Mouse (Mus musculus) heart, adult 18-20 months (tissue): ENCODE results near the gene Fez1. TPM values are rescaled to one million over a fixed set of nuclear protein-coding genes. Genes with fewer than 3 reads are reported as not detected.

Source experiments
- DNase-seq, 2 experiments: peaks; one replicate each; pipeline ENCODE4 v3.0.0; 2021 to 2022; ENCODE audit warnings: mixed read lengths in 1 of 2
- total RNA-seq, 2 experiments: library from RNA; stranded (reverse); gene quantifications; 2 replicates each; pipeline ENCODE4 v1.2.3; 2021

Fez1 gene
- total RNA-seq, 2 experiments from 2014 or later: 1.4 to 1.8 TPM

DNA sequence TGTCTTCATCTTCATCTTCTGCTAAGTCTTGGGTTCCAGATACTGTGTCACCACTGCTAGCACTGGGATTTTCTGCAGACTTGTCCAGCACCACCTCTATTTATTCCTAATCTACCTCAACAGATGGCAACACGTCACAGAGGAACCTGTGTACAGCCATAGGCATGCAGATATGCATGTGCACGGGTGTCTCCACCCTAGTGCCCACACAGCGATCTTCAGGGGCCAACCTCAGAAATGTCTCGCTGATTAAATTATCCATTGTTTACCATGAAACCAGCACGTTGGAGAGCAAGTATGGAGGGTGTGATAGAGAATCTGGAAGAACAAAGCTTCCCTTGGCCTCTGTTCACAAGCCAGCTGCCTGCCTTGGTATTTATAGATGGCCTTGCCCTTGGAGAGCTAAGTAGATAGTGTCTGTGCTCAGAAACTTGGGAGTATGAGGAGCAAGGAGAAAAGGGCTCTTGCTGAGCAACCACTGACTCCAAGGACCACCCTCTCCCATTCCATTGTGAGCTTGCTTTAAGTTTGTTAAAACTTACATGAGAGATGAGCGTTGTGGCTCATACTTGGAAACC, 71.8 kb downstream of the Fez1 start:
- DNase-seq: no peak

DNA sequence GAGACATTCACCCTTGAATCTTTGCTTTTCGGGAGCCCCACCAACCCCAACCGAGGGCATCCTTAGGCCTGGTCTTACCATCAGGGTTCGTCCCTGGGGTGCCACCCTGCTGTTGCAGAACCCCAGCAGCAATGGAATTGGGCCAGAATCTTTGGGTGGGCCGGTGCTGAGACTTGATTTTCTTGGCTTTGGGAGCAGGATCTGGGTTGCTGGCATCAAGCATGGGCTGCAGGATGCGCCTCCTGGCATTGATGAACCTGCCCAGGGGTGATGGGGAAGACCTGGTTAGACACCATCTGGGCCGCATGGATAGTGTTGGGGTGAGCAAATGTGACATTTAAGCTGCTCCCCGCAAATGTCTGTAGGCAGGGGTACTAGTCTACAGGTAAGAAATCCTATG, 72.6 kb downstream of the Fez1 start:
- no peak for DNase-seq

- peak; percentile 71 to 74 for DNase-seq
These were observed 73.5 kb downstream of the Fez1 start for GRCm38 (mm10) chr9:36895009-36895693.

DNA sequence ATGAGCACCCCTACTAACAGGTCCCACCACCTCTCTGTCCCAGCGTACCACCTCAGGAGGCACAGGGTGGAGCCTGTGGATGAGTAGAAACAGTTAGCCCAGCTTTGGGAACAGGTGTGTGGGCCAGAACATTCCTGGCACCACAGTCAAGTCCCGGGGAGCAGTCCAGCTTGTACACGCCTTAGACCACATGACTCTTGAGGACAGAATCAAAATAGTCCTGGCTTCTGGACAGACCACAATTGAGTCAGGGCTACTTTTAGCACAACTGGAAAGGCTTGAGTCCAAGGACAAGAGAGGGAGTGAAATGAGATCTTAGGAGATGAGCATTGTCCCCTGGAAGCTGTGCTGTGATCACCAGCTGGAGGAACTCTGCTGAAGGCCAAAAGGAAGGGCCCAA, 76.9 kb downstream of the Fez1 start:
- DNase-seq: peak; percentile 79 to 88

DNA sequence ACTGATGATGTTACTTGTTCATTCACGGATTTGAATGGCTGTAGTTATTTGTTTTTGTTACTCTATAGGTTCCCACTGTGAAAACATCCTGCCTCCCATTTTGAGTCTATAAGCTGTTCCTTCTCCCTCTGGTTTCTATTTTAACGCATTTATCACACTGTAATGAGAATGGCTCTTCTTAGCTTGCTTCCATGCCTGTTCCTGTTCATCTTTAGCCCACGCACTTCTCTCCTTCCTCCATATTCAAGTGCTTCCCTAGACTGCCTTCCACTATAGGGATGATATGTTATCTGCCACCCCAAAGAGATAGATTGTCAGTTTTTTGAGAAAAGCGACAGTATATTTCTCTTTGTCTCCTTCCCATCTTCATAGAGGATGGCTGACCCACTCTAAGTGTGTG, 78.8 kb downstream of the Fez1 start:
- DNase-seq: no peak

- DNase-seq: no peak
These were observed 83.8 kb downstream of the Fez1 start for GRCm38 (mm10) chr9:36905452-36905851.

DNA sequence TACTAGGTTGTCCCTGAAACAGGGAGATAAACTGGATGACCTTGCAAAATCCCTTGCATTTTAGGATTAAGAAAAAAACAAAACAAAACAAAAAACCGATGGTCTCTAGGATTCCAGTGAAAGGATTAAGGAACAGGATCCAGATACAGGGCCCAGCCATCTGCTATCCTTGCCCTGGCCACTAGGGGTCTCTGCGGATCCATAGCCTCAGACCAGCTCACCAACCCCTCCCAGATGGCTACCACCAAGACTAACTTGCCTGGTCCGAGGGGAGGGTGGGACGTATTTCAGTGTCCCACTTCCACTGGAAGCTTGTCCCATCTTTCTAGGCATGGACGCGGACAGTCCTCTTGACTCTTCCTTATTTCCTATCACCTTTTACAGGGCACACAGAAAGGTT, 94.7 kb downstream of the Fez1 start:
- peak; percentile 69 to 87 for DNase-seq

GRCm38 (mm10) chr9:36916915-36917314, 95.3 kb downstream of the Fez1 start:
- peak in 1 of 2 experiments; percentile 19 for DNase-seq

DNA sequence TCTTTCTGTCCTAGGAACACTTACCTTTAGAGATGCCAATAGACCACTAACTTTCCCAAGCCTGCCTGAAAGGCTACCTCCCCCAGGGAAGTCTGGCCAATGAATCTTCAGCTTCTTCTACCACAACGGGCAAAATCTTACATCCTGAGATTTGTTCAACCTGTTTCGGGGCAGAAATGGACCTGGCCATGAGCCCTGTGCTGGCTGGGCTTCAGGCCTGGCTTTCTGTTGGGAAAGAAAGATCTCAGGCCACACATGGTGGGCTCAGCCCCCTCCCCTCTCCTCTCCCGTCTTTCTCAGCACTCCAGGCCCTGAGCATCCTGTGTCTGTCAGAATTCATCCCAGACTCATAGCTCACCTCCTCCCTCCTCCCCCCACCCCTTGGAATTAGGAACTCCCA, 96.9 kb downstream of the Fez1 start:
- no peak for DNase-seq

DNA sequence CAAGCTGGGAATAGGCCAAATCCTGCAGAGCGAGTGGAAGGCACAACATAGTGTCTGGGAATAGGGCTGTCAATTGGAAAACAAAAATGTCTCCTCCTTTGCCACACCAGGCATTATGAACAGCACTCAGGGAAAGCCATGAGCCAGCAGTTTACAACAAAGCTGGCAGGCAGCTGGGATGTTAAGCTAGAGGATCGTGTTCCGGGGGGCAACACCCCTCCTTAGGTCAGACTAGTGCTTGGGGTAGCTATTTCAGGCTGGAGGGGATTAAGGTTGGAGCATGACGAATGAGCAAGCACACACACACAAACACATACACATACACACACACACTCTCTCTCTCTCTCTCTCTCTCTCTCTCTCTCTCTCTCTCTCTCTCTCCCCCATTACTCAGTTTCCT, 97.8 kb downstream of the Fez1 start:
- no peak for DNase-seq

DNA sequence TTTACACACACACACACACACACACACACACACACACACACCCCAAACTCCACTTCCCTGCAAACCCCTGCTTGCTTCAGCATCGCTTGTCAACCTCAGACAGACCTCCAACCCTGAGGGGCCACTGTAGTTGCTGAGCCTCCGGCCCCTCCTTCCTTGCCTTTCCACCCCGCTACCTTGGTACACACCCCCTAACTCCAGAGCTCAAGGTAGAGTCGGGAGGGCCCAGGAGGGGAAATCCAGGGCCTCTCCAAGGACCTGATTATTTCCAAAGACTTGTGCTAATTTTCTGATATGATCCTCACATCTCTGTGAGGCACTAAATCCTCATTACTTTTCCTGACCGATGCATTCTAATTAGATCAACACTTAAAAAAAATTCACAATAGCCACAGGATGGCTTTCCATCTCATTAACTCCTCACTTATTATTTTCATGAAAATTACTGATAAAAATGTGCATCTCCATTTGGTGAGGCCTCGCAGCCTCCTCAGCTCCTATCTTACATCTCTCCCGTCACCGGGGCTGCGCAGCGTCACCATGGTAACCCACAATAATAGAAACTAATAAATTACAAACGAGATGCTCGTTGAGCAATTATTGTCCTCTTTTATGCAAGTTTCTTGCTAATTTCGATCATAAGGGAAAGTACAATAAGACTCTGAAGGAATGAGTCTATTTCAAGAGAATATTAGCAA, 100.2 kb downstream of the Fez1 start:
- no peak for DNase-seq

- no peak for DNase-seq
These were observed 102.1 kb downstream of the Fez1 start for GRCm38 (mm10) chr9:36923753-36924152.

Other genes starting within 250 kb of the Fez1 start
- not detected for gene Gm17689, start 239.2 kb upstream of the Fez1 start, total RNA-seq
- not detected for gene A630095E13Rik, start 178.5 kb upstream of the Fez1 start, total RNA-seq
- gene Acrv1, start 128.6 kb upstream of the Fez1 start, total RNA-seq: not detected
- 1 to 10 TPM; 1.5 to 2.0 TPM for gene Chek1, start 94.8 kb upstream of the Fez1 start, total RNA-seq
- gene Stt3a, start 54.2 kb upstream of the Fez1 start, total RNA-seq: 10 to 100 TPM; 58.7 to 62.7 TPM
- 10 to 100 TPM; 63.4 to 66.8 TPM for gene Ei24, start 24.5 kb upstream of the Fez1 start, total RNA-seq